Mouse (Mus musculus) E14TG2a.4 (cell line): ENCODE results near the gene Pde4d.
A peak's percentile ranks its signal among the peaks of the same experiment; 100 is the strongest.

Source experiments
- H3K27me3 ChIP-seq: 2 replicates; pipeline ENCODE4 v1.6.1; 2014; ENCODE audit warnings: low read length, control low read depth; ENCODE audit not compliant: insufficient read depth
- H3K36me3 ChIP-seq: 2 replicates; pipeline ENCODE4 v1.6.1; 2014; ENCODE audit warnings: low read length, control low read depth; ENCODE audit not compliant: insufficient read depth
- H3K4me1 ChIP-seq: replicated peaks from 2 replicates; pipeline ENCODE4 v1.6.1; 2014; ENCODE audit warnings: low read depth, low read length, control low read depth
- H3K4me3 ChIP-seq: replicated peaks from 2 replicates; pipeline ENCODE4 v1.5.1; 2014; ENCODE audit warnings: mild to moderate bottlenecking, low read length
- H3K9me3 ChIP-seq: 2 replicates; pipeline ENCODE4 v1.6.1; 2014; ENCODE audit warnings: low read length, control low read depth
- CTCF ChIP-seq: conservative IDR thresholded peaks from 2 replicates; pipeline ENCODE4 v1.5.1; 2014; ENCODE audit warnings: low read length
- NANOG ChIP-seq: IDR thresholded peaks from 2 replicates; pipeline ENCODE4 v1.6.1; 2014; ENCODE audit warnings: borderline replicate concordance, low read length, mixed read lengths
- POU5F1 ChIP-seq: IDR thresholded peaks from 2 replicates; pipeline ENCODE4 v1.6.1; 2014; ENCODE audit warnings: low read length, borderline replicate concordance

Pde4d gene

GRCm38 (mm10) chr13:109519485-109519884 is 1069.7 kb downstream of the Pde4d start:
- Histone ChIP-seq H3K36me3 (no peaks in the 10 kb centered on the region), H3K4me1 (peaks cover 15% of the 10 kb centered on the region; the same call in 1 of the 2 replicates), H3K27me3 (no peaks in the 10 kb centered on the region), H3K9me3 (no peaks in the 10 kb centered on the region), H3K4me3 (no peak overlapping the region)
- TF ChIP-seq NANOG (no peak), POU5F1 (no peak), CTCF (peak; percentile 40)

GRCm38 (mm10) chr13:109519966-109520646 is 1070.4 kb downstream of the Pde4d start:
- TF ChIP-seq CTCF (no peak), NANOG (no peak), POU5F1 (no peak)

GRCm38 (mm10) chr13:109533838-109534523 is 1084.2 kb downstream of the Pde4d start:
- Histone ChIP-seq H3K4me1 (no peaks in the 10 kb centered on the region), H3K36me3 (no peaks in the 10 kb centered on the region), H3K9me3 (no peaks in the 10 kb centered on the region), H3K4me3 (no peak overlapping the region), H3K27me3 (no peaks in the 10 kb centered on the region)
- TF ChIP-seq NANOG (no peak), POU5F1 (no peak), CTCF (no peak)

More at GRCm38 (mm10) chr13:109519966-109520646, 1070.4 kb downstream of the Pde4d start:
- no peaks in the 10 kb centered on the region for H3K9me3 ChIP-seq
- no peak overlapping the region for H3K4me3 ChIP-seq
- H3K36me3 ChIP-seq: no peaks in the 10 kb centered on the region
- no peaks in the 10 kb centered on the region for H3K27me3 ChIP-seq
- peaks cover 15% of the 10 kb centered on the region; the same call in 1 of the 2 replicates for H3K4me1 ChIP-seq

- Histone ChIP-seq H3K4me3 (no peak overlapping the region), H3K27me3 (no peaks in the 10 kb centered on the region), H3K36me3 (no peaks in the 10 kb centered on the region), H3K4me1 (no peaks in the 10 kb centered on the region), H3K9me3 (no peaks in the 10 kb centered on the region)
- no peak for TF ChIP-seq CTCF
- TF ChIP-seq POU5F1: no peak
- no peak for TF ChIP-seq NANOG
Measured at GRCm38 (mm10) chr13:109534709-109535284, 1085.0 kb downstream of the Pde4d start.

GRCm38 (mm10) chr13:109536636-109537035 is 1086.9 kb downstream of the Pde4d start:
- H3K4me1 ChIP-seq: no peaks in the 10 kb centered on the region
- TF ChIP-seq POU5F1 (no peak), CTCF (no peak), NANOG (no peak)
- H3K36me3 ChIP-seq: no peaks in the 10 kb centered on the region
- H3K27me3 ChIP-seq: no peaks in the 10 kb centered on the region
- no peak overlapping the region for H3K4me3 ChIP-seq
- no peaks in the 10 kb centered on the region for H3K9me3 ChIP-seq

- Histone ChIP-seq H3K4me1 (no peaks in the 10 kb centered on the region), H3K27me3 (no peaks in the 10 kb centered on the region), H3K36me3 (no peaks in the 10 kb centered on the region), H3K4me3 (no peak overlapping the region), H3K9me3 (no peaks in the 10 kb centered on the region)
- TF ChIP-seq NANOG (no peak), CTCF (no peak), POU5F1 (no peak)
Measured at GRCm38 (mm10) chr13:109539371-109539770, 1089.6 kb downstream of the Pde4d start.

GRCm38 (mm10) chr13:109544646-109545045 is 1094.9 kb downstream of the Pde4d start:
- H3K36me3 ChIP-seq: no peaks in the 10 kb centered on the region
- H3K9me3 ChIP-seq: no peaks in the 10 kb centered on the region
- H3K27me3 ChIP-seq: no peaks in the 10 kb centered on the region
- TF ChIP-seq CTCF: no peak
- no peak for TF ChIP-seq POU5F1
- TF ChIP-seq NANOG: no peak
- no peaks in the 10 kb centered on the region; the same call in 1 of the 2 replicates for H3K4me1 ChIP-seq
- no peak overlapping the region for H3K4me3 ChIP-seq

GRCm38 (mm10) chr13:109546337-109546736 is 1096.6 kb downstream of the Pde4d start:
- H3K27me3 ChIP-seq: no peaks in the 10 kb centered on the region
- H3K9me3 ChIP-seq: no peaks in the 10 kb centered on the region
- H3K4me1 ChIP-seq: no peaks in the 10 kb centered on the region; the same call in 1 of the 2 replicates
- no peak overlapping the region for H3K4me3 ChIP-seq
- TF ChIP-seq NANOG (no peak), CTCF (no peak), POU5F1 (no peak)
- no peaks in the 10 kb centered on the region for H3K36me3 ChIP-seq
